Mouse (Mus musculus): Measurements from ENCODE around the gene Defa35. TPM values are rescaled to one million over a fixed set of nuclear protein-coding genes. Genes with fewer than 3 reads are reported as not detected.
"Not testable (repeated sequence)": the region's sequence is repeated elsewhere in the genome, so short reads cannot be mapped to it uniquely, and the experiment has no call there.

Gene Defa35
- not detected in 2 replicates for polyA plus RNA-seq (2011; ENCODE audit: insufficient read length, low read depth, missing spikeins)

- not testable (repeated sequence) for H3K27ac ChIP-seq (ENCODE audit: insufficient read depth, low read length); H3K4me1 ChIP-seq (ENCODE audit: control insufficient read depth, insufficient read depth, low read length); H3K4me3 ChIP-seq (ENCODE audit: insufficient read depth, low read length)
Measured at GRCm38 (mm10) chr8:21064738-21065137, at the start of gene Defa35. Gene Defa35, plus strand, starts transcription at chr8:21065038.

GRCm38 (mm10) chr8:21025245-21025644 lies 39.6 kb upstream of the Defa35 start, which contains the start of gene Defa21:
Gene Defa21, plus strand, starts transcription at chr8:21025545.
- not testable (repeated sequence) for H3K4me1 ChIP-seq (ENCODE audit: control insufficient read depth, insufficient read depth, low read length); H3K4me3 ChIP-seq (ENCODE audit: insufficient read depth, low read length); H3K27ac ChIP-seq (ENCODE audit: insufficient read depth, low read length)

GRCm38 (mm10) chr8:21054747-21055146 lies 10.1 kb upstream of the Defa35 start, which contains the start of gene Defa23:
Gene Defa23, plus strand, starts transcription at chr8:21055047.
- not testable (repeated sequence) for H3K27ac ChIP-seq (ENCODE audit: insufficient read depth, low read length); H3K4me1 ChIP-seq (ENCODE audit: control insufficient read depth, insufficient read depth, low read length); H3K4me3 ChIP-seq (ENCODE audit: insufficient read depth, low read length)

GRCm38 (mm10) chr8:21084142-21084541 lies 19.3 kb downstream of the Defa35 start, which contains the start of gene Defa25:
Gene Defa25, plus strand, starts transcription at chr8:21084442.
- H3K27ac ChIP-seq (ENCODE audit: insufficient read depth, low read length); H3K4me3 ChIP-seq (ENCODE audit: insufficient read depth, low read length); H3K4me1 ChIP-seq (ENCODE audit: control insufficient read depth, insufficient read depth, low read length): not testable (repeated sequence)

- Histone ChIP-seq H3K27ac (ENCODE audit: insufficient read depth, low read length) (no peak overlapping the region), H3K4me1 (ENCODE audit: control insufficient read depth, insufficient read depth, low read length) (no peaks in the 10 kb centered on the region), H3K4me3 (ENCODE audit: insufficient read depth, low read length) (no peak overlapping the region)
- TF ChIP-seq CTCF (IDR thresholded peaks at IDR 0.05; ENCODE audit: borderline replicate concordance, insufficient read depth, low read length) (no peak), POLR2A (IDR thresholded peaks at IDR 0.05; ENCODE audit: low read depth, low read length) (no peak)
Measured at GRCm38 (mm10) chr8:21093106-21093505, 28.3 kb downstream of the Defa35 start.

- H3K4me1 ChIP-seq (ENCODE audit: control insufficient read depth, insufficient read depth, low read length); H3K27ac ChIP-seq (ENCODE audit: insufficient read depth, low read length); H3K4me3 ChIP-seq (ENCODE audit: insufficient read depth, low read length): not testable (repeated sequence)
Measured at GRCm38 (mm10) chr8:21095950-21096349, 31.1 kb downstream of the Defa35 start, which contains the start of gene Gm14851. Gene Gm14851, minus strand, starts transcription at chr8:21096050.

Other genes starting within 250 kb of the Defa35 start
- gene Defb33, start 172.4 kb upstream of the Defa35 start, polyA plus RNA-seq (2011; ENCODE audit: insufficient read length, low read depth, missing spikeins): not detected in 2 replicates
- not detected in 2 replicates for gene Gm15056, start 162.4 kb upstream of the Defa35 start, polyA plus RNA-seq (2011; ENCODE audit: insufficient read length, low read depth, missing spikeins)
- gene Gm6040, start 143.0 kb upstream of the Defa35 start, polyA plus RNA-seq (2011; ENCODE audit: insufficient read length, low read depth, missing spikeins): not detected in 2 replicates
- gene AY761185, start 120.3 kb upstream of the Defa35 start, polyA plus RNA-seq (2011; ENCODE audit: insufficient read length, low read depth, missing spikeins): not detected in 2 replicates
- not detected in 2 replicates for gene Defa21, start 39.5 kb upstream of the Defa35 start, polyA plus RNA-seq (2011; ENCODE audit: insufficient read length, low read depth, missing spikeins)
- gene Defa23, start 10.0 kb upstream of the Defa35 start, polyA plus RNA-seq (2011; ENCODE audit: insufficient read length, low read depth, missing spikeins): not detected in 2 replicates
- not detected in 2 replicates for gene Defa25, start 19.4 kb downstream of the Defa35 start, polyA plus RNA-seq (2011; ENCODE audit: insufficient read length, low read depth, missing spikeins)
- gene Gm14851, start 31.0 kb downstream of the Defa35 start, polyA plus RNA-seq (2011; ENCODE audit: insufficient read length, low read depth, missing spikeins): not detected in 2 replicates
- not detected in 2 replicates for gene Defa30, start 69.6 kb downstream of the Defa35 start, polyA plus RNA-seq (2011; ENCODE audit: insufficient read length, low read depth, missing spikeins)
- gene Defa22, start 97.2 kb downstream of the Defa35 start, polyA plus RNA-seq (2011; ENCODE audit: insufficient read length, low read depth, missing spikeins): not detected in 2 replicates
- not detected in 2 replicates for gene Defa31, start 126.6 kb downstream of the Defa35 start, polyA plus RNA-seq (2011; ENCODE audit: insufficient read length, low read depth, missing spikeins)
- gene Gm15293, start 136.5 kb downstream of the Defa35 start, polyA plus RNA-seq (2011; ENCODE audit: insufficient read length, low read depth, missing spikeins): not detected in 2 replicates
- not detected in 2 replicates for gene Gm15292, start 184.7 kb downstream of the Defa35 start, polyA plus RNA-seq (2011; ENCODE audit: insufficient read length, low read depth, missing spikeins)